Comparison of ENCODE assay signal across 9 mouse cellular contexts in genomic region chr16:72029273-72029672, GRCm38 (mm10).
DNase-seq lines count a peak whose midpoint lies in the region; ATAC-seq and TF ChIP-seq lines count a peak whose summit lies in the region.
"Had no signal": no experiment of that assay in that cellular context is flagged by ENCODE, and none has a peak within 500 bp of the region (broad histone marks: within the 10 kb centered on the region; RNA-seq: fewer than 3 reads in every experiment).

No protein-coding gene starts in this region.

- no peak for DNase-seq in lung, postnatal 0 days (ENCODE audit: low spot score)
- no peak for DNase-seq in lung, postnatal 25 days (ENCODE audit: low spot score)
- no peak for DNase-seq in forebrain, embryonic 11.5 days (ENCODE audit: low spot score)
- DNase-seq in limb, embryonic 10.5 days (ENCODE audit: low spot score) = no peak
- DNase-seq in urinary bladder, adult 18-20 months (ENCODE audit: low spot score in 2 of 2) = no peak
- no peak for DNase-seq in heart, postnatal 14 days
- DNase-seq: kidney, adult 9 months; thymus, postnatal 36 days had no signal

- no peak for TF ChIP-seq CTCF in lung, postnatal 0 days (IDR thresholded peaks at IDR 0.05)

- 0 out of 2 replicates have a peak overlapping the region, but pooled peaks have one; percentile 6 for H3K4me3 ChIP-seq in lung, postnatal 0 days (ENCODE audit: low read depth, low read length)
- H3K4me3 ChIP-seq in forebrain, embryonic 11.5 days (ENCODE audit: low read depth, low read length) = peak overlapping the region; percentile 49
- peak overlapping the region; percentile 55 for H3K4me3 ChIP-seq in limb, embryonic 10.5 days
- H3K4me3 ChIP-seq in stomach, embryonic 16.5 days (replicated peaks; ENCODE audit: low read length) = peak overlapping the region; percentile 47

- TF ChIP-seq EP300 in lung, postnatal 0 days (IDR thresholded peaks at IDR 0.05) = no peak

- no peaks in the 10 kb centered on the region for H3K9me3 ChIP-seq in lung, postnatal 0 days (ENCODE audit: low read length)
- H3K9me3 ChIP-seq in forebrain, embryonic 11.5 days (ENCODE audit: control insufficient read depth, low read length) = no peaks in the 10 kb centered on the region
- H3K9me3 ChIP-seq in limb, embryonic 10.5 days (replicated peaks) = no peaks in the 10 kb centered on the region
- no peaks in the 10 kb centered on the region for H3K9me3 ChIP-seq in stomach, embryonic 16.5 days (replicated peaks; ENCODE audit: control insufficient read depth, low read length)

- intact Hi-C loops in heart, postnatal 14 days (cut with DNase I) = no loop called here

- 0 out of 2 replicates have a peak, but pooled peaks cover 7% of the 10 kb centered on the region for H3K27me3 ChIP-seq in lung, postnatal 0 days (replicated peaks; ENCODE audit: insufficient read depth, low read length)
- no peaks in the 10 kb centered on the region; the same call in 1 of the 2 replicates for H3K27me3 ChIP-seq in forebrain, embryonic 11.5 days (ENCODE audit: control insufficient read depth, insufficient read depth, low read length)
- peaks cover 34% of the 10 kb centered on the region for H3K27me3 ChIP-seq in limb, embryonic 10.5 days (ENCODE audit: low read depth, poor library complexity, severe bottlenecking)
- peaks cover 3% of the 10 kb centered on the region; the same call in 1 of the 2 replicates for H3K27me3 ChIP-seq in stomach, embryonic 16.5 days (ENCODE audit: control insufficient read depth, insufficient read depth, low read length)

- no peaks in the 10 kb centered on the region for H3K36me3 ChIP-seq in lung, postnatal 0 days (ENCODE audit: insufficient read depth, low read length)
- no peaks in the 10 kb centered on the region for H3K36me3 ChIP-seq in forebrain, embryonic 11.5 days (ENCODE audit: control insufficient read depth, insufficient read depth, low read length)
- H3K36me3 ChIP-seq in limb, embryonic 10.5 days = no peaks in the 10 kb centered on the region
- H3K36me3 ChIP-seq in stomach, embryonic 16.5 days (ENCODE audit: control insufficient read depth, insufficient read depth, low read length) = no peaks in the 10 kb centered on the region

- no peak for ATAC-seq in lung, postnatal 0 days
- 0 out of 2 replicates have a peak, but pooled peaks have one; percentile 18 for ATAC-seq in forebrain, embryonic 11.5 days (replicated peaks; ENCODE audit: low FRiP score)
- no peak for ATAC-seq in stomach, embryonic 16.5 days (ENCODE audit: insufficient read depth, low FRiP score)

- peak overlapping the region; percentile 31; the same call in 1 of the 2 replicates for H3K4me2 ChIP-seq in lung, postnatal 0 days (replicated peaks; ENCODE audit: low read depth, low read length)
- peak overlapping the region; percentile 91 for H3K4me2 ChIP-seq in forebrain, embryonic 11.5 days (ENCODE audit: low read depth, low read length, severe bottlenecking)
- peak overlapping the region; percentile 67 for H3K4me2 ChIP-seq in stomach, embryonic 16.5 days (ENCODE audit: low read depth, low read length)

- H3K4me1 ChIP-seq in lung, postnatal 0 days (ENCODE audit: insufficient read depth, low read depth, low read length) = no peaks in the 10 kb centered on the region
- H3K4me1 ChIP-seq in forebrain, embryonic 11.5 days (replicated peaks; ENCODE audit: control insufficient read depth, insufficient read depth, low read length) = peaks cover 4% of the 10 kb centered on the region; the same call in 1 of the 2 replicates
- peaks cover 14% of the 10 kb centered on the region for H3K4me1 ChIP-seq in limb, embryonic 10.5 days
- H3K4me1 ChIP-seq in stomach, embryonic 16.5 days (ENCODE audit: control insufficient read depth, insufficient read depth, low read length) = peaks cover 3% of the 10 kb centered on the region; the same call in 1 of the 2 replicates

- H3K27ac ChIP-seq in lung, postnatal 0 days (ENCODE audit: low read length) = no peak overlapping the region
- H3K27ac ChIP-seq in forebrain, embryonic 11.5 days (ENCODE audit: low read depth, low read length) = no peak overlapping the region
- H3K27ac ChIP-seq in limb, embryonic 10.5 days = no peak overlapping the region
- no peak overlapping the region for H3K27ac ChIP-seq in stomach, embryonic 16.5 days (ENCODE audit: low read length)

- 0% methylated on average over 4 of the region's 4 CpGs for WGBS in lung, postnatal 0 days
- 6% methylated on average over 4 of the region's 4 CpGs for WGBS in forebrain, embryonic 11.5 days
- 5% methylated on average over 4 of the region's 4 CpGs for WGBS in limb, embryonic 10.5 days
- 2% methylated on average over 4 of the region's 4 CpGs for WGBS in stomach, embryonic 16.5 days

- H3K9ac ChIP-seq in lung, postnatal 0 days (replicated peaks; ENCODE audit: low read depth) = no peak overlapping the region
- peak overlapping the region; percentile 65; the same call in 1 of the 2 replicates for H3K9ac ChIP-seq in forebrain, embryonic 11.5 days (ENCODE audit: low read length)
- 0 out of 2 replicates have a peak overlapping the region, but pooled peaks have one; percentile 27 for H3K9ac ChIP-seq in stomach, embryonic 16.5 days (ENCODE audit: low read length)

Comparison
In these comparisons a context has a peak if more than half of its experiments do, and no peak if none do; other contexts are left out.
1. H3K4me2 ChIP-seq: peak in every context shown above with its lines; median percentile 91 in forebrain, embryonic 11.5 days; 67 in stomach, embryonic 16.5 days; 31 in lung, postnatal 0 days.